Mouse (Mus musculus) heart, embryonic 16.5 days (tissue): ENCODE measurements around the gene Myo1a. TPM values are rescaled to one million over a fixed set of nuclear protein-coding genes. Genes with fewer than 3 reads are reported as not detected.
A peak's percentile ranks its signal among the peaks of the same experiment; 100 is the strongest.
"Not testable (repeated sequence)": the region's sequence is repeated elsewhere in the genome, so short reads cannot be mapped to it uniquely, and the experiment has no call there.

Experiments used
- ATAC-seq: fragments of 200-750 bp; cut with Nextera tagmentation; replicated peaks from 2 replicates; pipeline ENCODE4 v1.8.0; 2017; ENCODE audit warnings: moderate number of reproducible peaks; ENCODE audit not compliant: insufficient read depth, low FRiP score; ENCODE audit errors: extremely low read depth
- H3K27ac ChIP-seq: fragments of 300-500 bp; sonication (generic); 2 replicates; pipeline ENCODE4 v1.5.1; 2014; ENCODE audit warnings: mild to moderate bottlenecking, low read length, control low read depth, moderate library complexity
- H3K27me3 ChIP-seq: fragments of 300-500 bp; sonication (generic); 2 replicates; pipeline ENCODE4 v1.6.1; 2014; ENCODE audit warnings: low read length, mixed read lengths; ENCODE audit not compliant: control insufficient read depth, insufficient read depth
- H3K36me3 ChIP-seq: fragments of 300-500 bp; sonication (generic); 2 replicates; pipeline ENCODE4 v1.6.1; 2014; ENCODE audit not compliant: control insufficient read depth, insufficient read depth
- H3K4me1 ChIP-seq: fragments of 300-500 bp; sonication (generic); 2 replicates; pipeline ENCODE4 v1.6.1; 2014; ENCODE audit warnings: low read length, mixed read lengths; ENCODE audit not compliant: control insufficient read depth, insufficient read depth
- H3K4me2 ChIP-seq: fragments of 300-500 bp; sonication (generic); 2 replicates; pipeline ENCODE4 v1.6.1; 2014; ENCODE audit warnings: low read depth, mild to moderate bottlenecking, control low read depth, low read length
- H3K4me3 ChIP-seq: fragments of 300-500 bp; sonication (generic); 2 replicates; pipeline ENCODE4 v1.5.1; 2014; ENCODE audit warnings: mild to moderate bottlenecking, control low read depth, low read length
- H3K9ac ChIP-seq: fragments of 300-500 bp; sonication (generic); 2 replicates; pipeline ENCODE4 v1.6.1; 2014; ENCODE audit warnings: low read length, control low read depth
- H3K9me3 ChIP-seq: fragments of 300-500 bp; sonication (generic); replicated peaks from 2 replicates; pipeline ENCODE4 v1.6.1; 2016; ENCODE audit warnings: low read length; ENCODE audit not compliant: control insufficient read depth
- WGBS: fragments of 180-500 bp; shearing (Covaris S2); extraction: QIAGEN DNeasy Blood & Tissue Kit; methylation state at CpG from one replicate; pipeline ENCODE4 v1.1.7; 2014; 5-methylcytosine and 5-hydroxymethylcytosine counted together
- polyA plus RNA-seq: library from polyadenylated mRNA; unstranded; fragments of >200 nt; fragmentation: Nextera tagmentation; extraction: Ambion mirVana; gene quantifications from 2 replicates; pipeline ENCODE4 v1.2.1, GENCODE M21; 2015

Myo1a gene
- polyA plus RNA-seq = 0.21 and 1.8 TPM in 2 replicates

- Histone ChIP-seq H3K36me3 (no peaks in the 10 kb centered on the region), H3K27ac (no peak within 1 kb of the TSS), H3K4me2 (no peak within 1 kb of the TSS), H3K4me1 (peaks cover 6% of the 10 kb centered on the region), H3K9ac (no peak within 1 kb of the TSS), H3K9me3 (no peaks in the 10 kb centered on the region), H3K4me3 (no peak within 1 kb of the TSS), H3K27me3 (no peaks in the 10 kb centered on the region)
- 57% methylated on average over 2 of the region's 2 CpGs for WGBS
- no peak for ATAC-seq
These were observed at the start of gene Myo1a for GRCm38 (mm10) chr10:127704766-127705220. Gene Myo1a, plus strand, starts transcription at chr10:127705170.

GRCm38 (mm10) chr10:127657617-127658016 lies 47.4 kb upstream of the Myo1a start:
- H3K9ac ChIP-seq, H3K9me3 ChIP-seq, ATAC-seq, H3K4me3 ChIP-seq, H3K27ac ChIP-seq, H3K4me2 ChIP-seq, H3K27me3 ChIP-seq: not testable (repeated sequence)
- WGBS = 75% methylated on average over 6 of the region's 6 CpGs
- peaks cover 47% of the 10 kb centered on the region for H3K36me3 ChIP-seq
- peaks cover 18% of the 10 kb centered on the region for H3K4me1 ChIP-seq

GRCm38 (mm10) chr10:127658076-127658475 lies 46.9 kb upstream of the Myo1a start:
- 25% methylated on average over 6 of the region's 6 CpGs for WGBS
- Histone ChIP-seq H3K4me3 (no peak overlapping the region), H3K27me3 (no peaks in the 10 kb centered on the region), H3K4me2 (no peak overlapping the region), H3K27ac (no peak overlapping the region), H3K9ac (no peak overlapping the region), H3K4me1 (peaks cover 23% of the 10 kb centered on the region), H3K36me3 (peaks cover 42% of the 10 kb centered on the region), H3K9me3 (no peaks in the 10 kb centered on the region)
- no peak for ATAC-seq

- H3K4me1 ChIP-seq = peaks cover 36% of the 10 kb centered on the region
- peaks cover 32% of the 10 kb centered on the region for H3K36me3 ChIP-seq
- H3K4me2 ChIP-seq = no peak overlapping the region
- H3K9me3 ChIP-seq = no peaks in the 10 kb centered on the region
- no peak overlapping the region for H3K27ac ChIP-seq
- H3K4me3 ChIP-seq = no peak overlapping the region
- H3K9ac ChIP-seq = no peak overlapping the region
- H3K27me3 ChIP-seq = no peaks in the 10 kb centered on the region
- no peak for ATAC-seq
- 50% methylated on average over 1 of the region's 1 CpGs for WGBS
These were observed 45.4 kb upstream of the Myo1a start for GRCm38 (mm10) chr10:127659551-127659950.

GRCm38 (mm10) chr10:127661291-127661914 lies 43.6 kb upstream of the Myo1a start:
- Histone ChIP-seq H3K4me3 (peak overlapping the region; percentile 44), H3K9me3 (no peaks in the 10 kb centered on the region), H3K4me2 (peak overlapping the region; percentile 75), H3K27me3 (no peaks in the 10 kb centered on the region), H3K36me3 (peaks cover 18% of the 10 kb centered on the region), H3K9ac (peak overlapping the region; percentile 68), H3K27ac (peak overlapping the region; percentile 89), H3K4me1 (peaks cover 48% of the 10 kb centered on the region)
- ATAC-seq = no peak
- WGBS = 25% methylated on average over 14 of the region's 14 CpGs

- peak overlapping the region; percentile 89 for H3K27ac ChIP-seq
- no peaks in the 10 kb centered on the region for H3K9me3 ChIP-seq
- peak; percentile 45 for ATAC-seq
- peaks cover 48% of the 10 kb centered on the region for H3K4me1 ChIP-seq
- H3K36me3 ChIP-seq = peaks cover 18% of the 10 kb centered on the region
- peak overlapping the region; percentile 75 for H3K4me2 ChIP-seq
- H3K4me3 ChIP-seq = peak overlapping the region; percentile 44
- WGBS = 2% methylated on average over 16 of the region's 16 CpGs
- H3K9ac ChIP-seq = peak overlapping the region; percentile 68
- H3K27me3 ChIP-seq = no peaks in the 10 kb centered on the region
These were observed 42.9 kb upstream of the Myo1a start for GRCm38 (mm10) chr10:127661915-127662663.

- H3K9ac ChIP-seq = peak overlapping the region; percentile 68
- ATAC-seq = no peak
- no peaks in the 10 kb centered on the region for H3K9me3 ChIP-seq
- peaks cover 18% of the 10 kb centered on the region for H3K36me3 ChIP-seq
- H3K4me1 ChIP-seq = peaks cover 48% of the 10 kb centered on the region
- H3K27ac ChIP-seq = peak overlapping the region; percentile 89
- 41% methylated on average over 19 of the region's 19 CpGs for WGBS
- no peaks in the 10 kb centered on the region for H3K27me3 ChIP-seq
- H3K4me2 ChIP-seq = peak overlapping the region; percentile 75
- H3K4me3 ChIP-seq = peak overlapping the region; percentile 44
These were observed 42.2 kb upstream of the Myo1a start for GRCm38 (mm10) chr10:127662666-127663253.

- no peak overlapping the region for H3K4me2 ChIP-seq
- peaks cover 54% of the 10 kb centered on the region for H3K4me1 ChIP-seq
- ATAC-seq = no peak
- no peak overlapping the region for H3K27ac ChIP-seq
- H3K27me3 ChIP-seq = no peaks in the 10 kb centered on the region
- no peak overlapping the region for H3K9ac ChIP-seq
- no peaks in the 10 kb centered on the region for H3K9me3 ChIP-seq
- WGBS = 32% methylated on average over 5 of the region's 5 CpGs
- peaks cover 18% of the 10 kb centered on the region for H3K36me3 ChIP-seq
- H3K4me3 ChIP-seq = no peak overlapping the region
These were observed 41.4 kb upstream of the Myo1a start for GRCm38 (mm10) chr10:127663590-127663989.

- H3K4me2 ChIP-seq = peak overlapping the region; percentile 90
- H3K4me3 ChIP-seq = no peak overlapping the region; the same call in 1 of the 2 replicates
- H3K27ac ChIP-seq = no peak overlapping the region
- H3K36me3 ChIP-seq = peaks cover 18% of the 10 kb centered on the region
- H3K27me3 ChIP-seq = no peaks in the 10 kb centered on the region
- WGBS = 46% methylated on average over 16 of the region's 16 CpGs
- H3K9ac ChIP-seq = no peak overlapping the region
- H3K9me3 ChIP-seq = no peaks in the 10 kb centered on the region
- H3K4me1 ChIP-seq = peaks cover 59% of the 10 kb centered on the region
- ATAC-seq = no peak
These were observed 40.8 kb upstream of the Myo1a start for GRCm38 (mm10) chr10:127664166-127664565.
